Mouse (Mus musculus) colon, adult 2 months (tissue): ENCODE results near the gene Olfr381. TPM values are rescaled to one million over a fixed set of nuclear protein-coding genes. Genes with fewer than 3 reads are reported as not detected.

Experiments
- polyA plus RNA-seq: library from polyadenylated mRNA; depleted of rRNA; stranded (reverse); fragments of >200 nt; gene quantifications from 2 replicates; pipeline ENCODE4 v1.2.3, GENCODE M21; 2012; rRNA removed

Gene Olfr381
- polyA plus RNA-seq = not detected in 2 replicates

DNA sequence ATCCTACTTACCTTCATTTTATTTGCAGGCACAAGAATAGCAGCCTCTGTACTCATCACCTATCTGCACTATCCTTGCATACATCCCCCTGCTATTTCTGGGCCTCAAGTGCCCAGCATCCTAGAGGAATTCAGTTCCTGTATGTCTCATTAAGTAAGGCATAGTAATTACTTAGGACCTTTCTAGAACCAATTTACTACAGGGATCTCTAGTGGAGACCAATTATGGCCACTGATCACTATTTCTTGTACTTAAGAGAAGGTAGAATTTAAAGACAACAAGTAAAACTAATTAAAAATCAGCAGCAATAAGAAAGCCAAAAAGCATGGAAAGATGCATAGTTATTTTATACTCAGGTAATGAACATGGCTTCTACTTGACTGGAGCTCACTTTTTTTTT is at the start of gene Olfr381:
Olfr381 (minus strand) TSS at position 101 of the 400 bp plus-strand sequence.

DNA sequence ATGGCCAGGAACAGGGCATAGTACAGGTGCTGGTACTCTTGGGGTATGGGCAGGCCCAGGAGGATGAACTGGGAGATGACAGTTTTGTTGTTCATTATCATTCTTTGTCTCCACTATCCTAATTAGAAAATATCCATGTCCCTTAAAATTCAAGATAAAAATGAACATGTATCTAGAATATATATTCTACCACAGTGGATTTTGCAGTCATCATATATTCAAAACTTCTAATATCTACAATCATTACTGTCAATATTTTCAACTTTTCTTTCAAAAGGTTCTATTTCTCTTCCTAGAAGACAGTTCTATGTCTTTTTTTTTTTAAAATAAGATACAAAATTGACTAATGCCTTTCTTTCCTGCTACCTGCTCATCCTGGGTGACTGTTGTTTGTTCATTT is 25.7 kb upstream of the Olfr381 start, which contains the start of gene Olfr382:
Olfr382 (minus strand) TSS at position 101 of the 400 bp plus-strand sequence.

GRCm38 (mm10) chr11:73457408-73457807 is 34.0 kb downstream of the Olfr381 start, which contains the start of gene Olfr380:
TSS of gene Olfr380 (minus strand) at chr11:73457508.

Other genes with a start within 250 kb of the Olfr381 start
- 4.7 and 7.5 TPM in 2 replicates for gene Trpv3, start 224.2 kb downstream of the Olfr381 start, polyA plus RNA-seq
- gene Aspa, start 162.0 kb downstream of the Olfr381 start, polyA plus RNA-seq = 0.41 TPM in 2 replicates
- gene Gm49340, start 161.9 kb downstream of the Olfr381 start, polyA plus RNA-seq = not detected in 2 replicates
- gene Spata22, start 161.9 kb downstream of the Olfr381 start, polyA plus RNA-seq = not detected in 2 replicates
- gene Olfr20, start 140.8 kb downstream of the Olfr381 start, polyA plus RNA-seq = 0.10 TPM in 1 of 2 replicates, not detected in the other
- not detected in 2 replicates for gene Olfr376, start 120.4 kb downstream of the Olfr381 start, polyA plus RNA-seq
- gene Olfr1, start 92.0 kb downstream of the Olfr381 start, polyA plus RNA-seq = not detected in 2 replicates
- not detected in 2 replicates for gene Olfr378, start 63.1 kb downstream of the Olfr381 start, polyA plus RNA-seq
- not detected in 2 replicates for gene Olfr380, start 34.1 kb downstream of the Olfr381 start, polyA plus RNA-seq
- not detected in 2 replicates for gene Olfr382, start 25.6 kb upstream of the Olfr381 start, polyA plus RNA-seq
- not detected in 2 replicates for gene Olfr385, start 101.4 kb upstream of the Olfr381 start, polyA plus RNA-seq
- gene Olfr384, start 107.0 kb upstream of the Olfr381 start, polyA plus RNA-seq = not detected in 2 replicates
- gene Zfp735, start 197.2 kb upstream of the Olfr381 start, polyA plus RNA-seq = not detected in 2 replicates